Mouse (Mus musculus) heart, adult 2 months (tissue): ENCODE data around the gene Cela1.

Source experiments
- CTCF ChIP-seq: fragments of 200-600 bp; IDR thresholded peaks from 2 replicates; pipeline ENCODE4 v1.8.1; 2022; ENCODE audit warnings: antibody characterized with exemption, mild to moderate bottlenecking, moderate library complexity
- POLR2A ChIP-seq: fragments of 200-500 bp; IDR thresholded peaks from 2 replicates; pipeline ENCODE4 v1.6.1; 2011; ENCODE audit warnings: mild to moderate bottlenecking, low read depth, low read length, control low read depth; ENCODE audit not compliant: insufficient read depth

- TF ChIP-seq POLR2A = no peak
- TF ChIP-seq CTCF = no peak
Measured at GRCm38 (mm10) chr15:100642451-100642850, 45.3 kb downstream of the Cela1 start.
